Mouse (Mus musculus): ENCODE results near the gene Etv3. TPM values are rescaled to one million over a fixed set of nuclear protein-coding genes. Genes with fewer than 3 reads are reported as not detected.

Gene Etv3
- polyA plus RNA-seq, 1 experiment: 10.9 TPM

DNA sequence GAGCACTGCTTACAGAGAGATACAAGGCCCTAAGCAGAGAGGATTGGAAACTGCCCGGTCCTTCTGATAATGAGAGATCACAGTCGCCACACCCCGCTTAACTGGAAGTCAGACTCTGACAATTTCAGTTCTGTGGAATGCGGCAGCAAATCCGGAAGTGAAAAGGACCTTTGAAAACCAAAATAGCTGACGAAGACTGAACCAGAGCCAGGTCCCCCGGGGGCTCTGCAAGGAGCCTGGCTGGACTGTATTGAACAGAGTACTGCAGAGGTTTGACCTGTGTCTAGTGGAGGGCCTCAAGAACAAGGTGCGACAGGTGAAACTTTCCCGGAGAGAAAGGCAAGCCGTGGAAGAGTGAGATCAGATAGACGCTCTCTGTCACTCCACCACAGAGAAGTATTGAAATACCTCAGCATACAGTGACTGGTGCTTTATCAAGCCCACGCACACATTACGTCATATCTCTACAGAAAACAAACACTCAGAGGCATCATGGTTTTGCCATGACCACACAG lies 9.6 kb upstream of the Etv3 start:
- no peak overlapping the region for H3K4me3 ChIP-seq (ENCODE audit: insufficient read depth, low read length)
- peaks cover 8% of the 10 kb centered on the region; the same call in 1 of the 2 replicates for H3K4me1 ChIP-seq (ENCODE audit: control insufficient read depth, insufficient read depth, low read length)
- no peak overlapping the region for H3K27ac ChIP-seq (ENCODE audit: insufficient read depth, low read length)
- TF ChIP-seq POLR2A (IDR thresholded peaks at IDR 0.05; ENCODE audit: low read depth, low read length): no peak
- no peak for TF ChIP-seq CTCF (IDR thresholded peaks at IDR 0.05; ENCODE audit: borderline replicate concordance, insufficient read depth, low read length)

- Histone ChIP-seq H3K27ac (ENCODE audit: insufficient read depth, low read length) (no peak overlapping the region), H3K4me1 (ENCODE audit: control insufficient read depth, insufficient read depth, low read length) (peaks cover 8% of the 10 kb centered on the region; the same call in 1 of the 2 replicates), H3K4me3 (ENCODE audit: insufficient read depth, low read length) (no peak overlapping the region)
- TF ChIP-seq POLR2A (IDR thresholded peaks at IDR 0.05; ENCODE audit: low read depth, low read length) (no peak), CTCF (IDR thresholded peaks at IDR 0.05; ENCODE audit: borderline replicate concordance, insufficient read depth, low read length) (no peak)
These were observed 6.8 kb upstream of the Etv3 start for GRCm38 (mm10) chr3:87518425-87518824.

DNA sequence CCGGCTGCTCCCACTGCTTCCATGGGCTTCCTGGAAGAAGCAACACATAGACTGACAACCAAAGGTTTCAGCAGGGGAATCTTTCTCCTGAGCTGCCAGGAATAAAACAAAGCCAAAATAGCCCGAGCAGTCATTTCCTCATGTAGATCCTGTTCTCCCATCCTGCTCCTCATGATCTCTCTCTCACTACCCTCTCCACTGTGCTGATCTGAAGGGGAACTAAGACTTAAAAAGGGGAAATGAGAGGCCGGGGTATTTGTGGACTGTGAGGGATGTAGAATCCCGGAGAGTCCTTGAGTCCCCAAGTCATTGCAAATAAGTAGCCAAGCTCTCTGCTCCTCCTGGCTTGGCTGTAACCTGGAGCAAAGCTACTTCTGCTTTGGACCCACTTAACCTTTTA lies 4.1 kb upstream of the Etv3 start:
- 0 out of 2 replicates have a peak, but pooled peaks cover 2% of the 10 kb centered on the region for H3K4me1 ChIP-seq (ENCODE audit: control insufficient read depth, insufficient read depth, low read length)
- no peak overlapping the region for H3K4me3 ChIP-seq (ENCODE audit: insufficient read depth, low read length)
- no peak for TF ChIP-seq CTCF (IDR thresholded peaks at IDR 0.05; ENCODE audit: borderline replicate concordance, insufficient read depth, low read length)
- no peak for TF ChIP-seq POLR2A (IDR thresholded peaks at IDR 0.05; ENCODE audit: low read depth, low read length)
- H3K27ac ChIP-seq (ENCODE audit: insufficient read depth, low read length): no peak overlapping the region

- TF ChIP-seq CTCF (IDR thresholded peaks at IDR 0.05; ENCODE audit: borderline replicate concordance, insufficient read depth, low read length): no peak
- no peak for TF ChIP-seq POLR2A (IDR thresholded peaks at IDR 0.05; ENCODE audit: low read depth, low read length)
- Histone ChIP-seq H3K4me1 (ENCODE audit: control insufficient read depth, insufficient read depth, low read length) (0 out of 2 replicates have a peak, but pooled peaks cover 2% of the 10 kb centered on the region), H3K27ac (ENCODE audit: insufficient read depth, low read length) (no peak overlapping the region), H3K4me3 (ENCODE audit: insufficient read depth, low read length) (no peak overlapping the region)
These were observed 3.4 kb upstream of the Etv3 start for GRCm38 (mm10) chr3:87521833-87522232.

DNA sequence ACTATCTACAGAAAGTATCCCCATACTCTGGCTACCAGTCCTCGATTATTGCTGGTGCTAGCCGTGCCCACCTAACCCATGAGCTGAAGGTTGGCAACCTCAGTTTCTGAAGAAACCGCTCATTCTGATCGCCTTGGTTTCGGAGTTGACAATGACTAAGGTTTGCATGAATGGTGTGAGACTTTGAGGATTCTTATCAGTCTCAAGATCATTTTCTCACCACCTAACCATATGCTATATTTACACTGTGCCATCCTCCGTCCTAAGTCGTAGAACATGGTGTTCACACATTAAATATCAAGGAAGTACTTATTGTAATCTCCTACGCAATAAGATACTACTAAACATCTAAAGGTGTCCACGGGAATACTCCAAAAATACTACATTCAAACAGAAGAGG lies 1.5 kb upstream of the Etv3 start:
- no peak overlapping the region for H3K27ac ChIP-seq (ENCODE audit: insufficient read depth, low read length)
- H3K4me3 ChIP-seq (ENCODE audit: insufficient read depth, low read length): no peak overlapping the region
- TF ChIP-seq POLR2A (IDR thresholded peaks at IDR 0.05; ENCODE audit: low read depth, low read length) (no peak), CTCF (IDR thresholded peaks at IDR 0.05; ENCODE audit: borderline replicate concordance, insufficient read depth, low read length) (no peak)
- 0 out of 2 replicates have a peak, but pooled peaks cover 2% of the 10 kb centered on the region for H3K4me1 ChIP-seq (ENCODE audit: control insufficient read depth, insufficient read depth, low read length)

- peak overlapping the region; percentile 7; the same call in 1 of the 2 replicates for H3K27ac ChIP-seq (ENCODE audit: insufficient read depth, low read length)
- TF ChIP-seq CTCF (IDR thresholded peaks at IDR 0.05; ENCODE audit: borderline replicate concordance, insufficient read depth, low read length): no peak
- no peak for TF ChIP-seq POLR2A (IDR thresholded peaks at IDR 0.05; ENCODE audit: low read depth, low read length)
- 0 out of 2 replicates have a peak, but pooled peaks cover 2% of the 10 kb centered on the region for H3K4me1 ChIP-seq (ENCODE audit: control insufficient read depth, insufficient read depth, low read length)
- peak overlapping the region; percentile 85 for H3K4me3 ChIP-seq (ENCODE audit: insufficient read depth, low read length)
These were observed 797 bp downstream of the Etv3 start for GRCm38 (mm10) chr3:87525837-87526570.

DNA sequence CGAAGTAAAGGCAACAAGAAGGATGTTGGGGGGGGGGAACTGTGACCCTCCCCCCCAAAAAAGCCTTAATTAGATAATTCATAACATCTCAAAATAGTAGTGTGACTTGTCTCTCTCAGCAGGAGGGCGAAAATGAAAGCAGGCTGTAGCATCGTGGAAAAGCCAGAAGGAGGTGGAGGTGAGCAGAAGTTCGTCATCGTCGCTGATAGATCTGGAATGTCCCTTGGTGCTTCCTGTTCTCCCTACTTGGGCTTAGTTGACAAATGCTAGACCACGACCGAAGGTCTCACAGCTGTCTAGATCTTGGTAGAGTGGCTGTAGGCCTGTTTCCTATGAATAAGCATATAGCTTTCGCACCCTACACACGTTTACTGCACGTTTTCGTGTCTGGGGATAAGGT lies 1.9 kb downstream of the Etv3 start:
- Histone ChIP-seq H3K4me3 (ENCODE audit: insufficient read depth, low read length) (no peak overlapping the region), H3K4me1 (ENCODE audit: control insufficient read depth, insufficient read depth, low read length) (0 out of 2 replicates have a peak, but pooled peaks cover 2% of the 10 kb centered on the region), H3K27ac (ENCODE audit: insufficient read depth, low read length) (no peak overlapping the region)
- TF ChIP-seq POLR2A (IDR thresholded peaks at IDR 0.05; ENCODE audit: low read depth, low read length) (no peak), CTCF (IDR thresholded peaks at IDR 0.05; ENCODE audit: borderline replicate concordance, insufficient read depth, low read length) (no peak)

DNA sequence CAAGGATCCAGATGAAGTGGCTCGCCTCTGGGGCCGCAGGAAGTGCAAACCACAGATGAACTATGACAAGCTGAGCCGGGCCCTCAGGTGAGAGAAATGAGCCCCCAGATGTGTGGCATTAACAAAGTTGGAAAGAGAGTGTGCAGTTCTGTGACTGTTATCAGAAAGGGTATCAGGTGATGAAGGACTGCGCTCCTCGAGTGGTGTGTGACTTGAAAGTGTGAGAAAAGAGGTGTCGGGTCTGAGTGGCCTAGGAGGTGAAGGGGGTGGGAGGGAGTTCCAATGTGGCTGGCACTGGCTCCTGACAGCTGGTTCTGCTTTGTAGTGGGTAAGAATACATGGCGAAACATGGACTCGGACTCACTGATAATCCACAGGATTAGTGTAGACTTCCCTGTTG lies 2.8 kb downstream of the Etv3 start:
- Histone ChIP-seq H3K27ac (ENCODE audit: insufficient read depth, low read length) (no peak overlapping the region), H3K4me3 (ENCODE audit: insufficient read depth, low read length) (no peak overlapping the region)
- TF ChIP-seq POLR2A (IDR thresholded peaks at IDR 0.05; ENCODE audit: low read depth, low read length) (no peak), CTCF (IDR thresholded peaks at IDR 0.05; ENCODE audit: borderline replicate concordance, insufficient read depth, low read length) (no peak)

DNA sequence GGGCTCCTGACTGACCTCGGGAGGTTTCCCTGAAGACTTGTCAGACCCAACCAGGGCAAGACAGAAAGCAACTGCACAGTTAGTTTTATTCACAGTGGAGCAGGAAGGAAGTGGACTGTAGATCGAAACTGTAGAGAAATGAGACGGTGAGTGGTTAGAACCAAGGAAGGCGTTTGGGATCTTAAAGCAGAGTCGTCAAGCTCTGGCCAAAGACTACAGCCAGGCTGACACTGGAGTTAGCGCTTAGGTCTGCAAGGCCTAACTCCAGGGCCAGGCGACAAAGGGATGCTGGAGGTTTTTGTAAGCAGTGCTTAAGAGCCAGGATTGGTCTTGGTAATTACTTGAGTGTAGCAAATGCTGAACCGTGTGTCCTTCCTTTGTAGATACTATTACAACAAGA lies 3.6 kb downstream of the Etv3 start:
- 0 out of 2 replicates have a peak, but pooled peaks cover 2% of the 10 kb centered on the region for H3K4me1 ChIP-seq (ENCODE audit: control insufficient read depth, insufficient read depth, low read length)
- H3K27ac ChIP-seq (ENCODE audit: insufficient read depth, low read length): no peak overlapping the region
- H3K4me3 ChIP-seq (ENCODE audit: insufficient read depth, low read length): no peak overlapping the region
- TF ChIP-seq POLR2A (IDR thresholded peaks at IDR 0.05; ENCODE audit: low read depth, low read length) (no peak), CTCF (IDR thresholded peaks at IDR 0.05; ENCODE audit: borderline replicate concordance, insufficient read depth, low read length) (no peak)

More for the DNA sequence above, 2.8 kb downstream of the Etv3 start:
- H3K4me1 ChIP-seq (ENCODE audit: control insufficient read depth, insufficient read depth, low read length): 0 out of 2 replicates have a peak, but pooled peaks cover 2% of the 10 kb centered on the region

- TF ChIP-seq CTCF (IDR thresholded peaks at IDR 0.05; ENCODE audit: borderline replicate concordance, insufficient read depth, low read length) (no peak), POLR2A (IDR thresholded peaks at IDR 0.05; ENCODE audit: low read depth, low read length) (no peak)
- Histone ChIP-seq H3K4me1 (ENCODE audit: control insufficient read depth, insufficient read depth, low read length) (0 out of 2 replicates have a peak, but pooled peaks cover 2% of the 10 kb centered on the region), H3K27ac (ENCODE audit: insufficient read depth, low read length) (no peak overlapping the region), H3K4me3 (ENCODE audit: insufficient read depth, low read length) (no peak overlapping the region)
These were observed 4.4 kb downstream of the Etv3 start for GRCm38 (mm10) chr3:87529568-87529967.
